Mouse (Mus musculus) heart, postnatal 10 days (tissue): ENCODE measurements around the gene Psmc3ip. TPM values are rescaled to one million over a fixed set of nuclear protein-coding genes. Genes with fewer than 3 reads are reported as not detected.
A peak's percentile ranks its signal among the peaks of the same experiment; 100 is the strongest.

ENCODE experiments used
- DNase-seq, 2 experiments: peaks; one replicate each; pipeline ENCODE4 v3.0.0; 2021
- intact Hi-C: fragments of 180-260 bp; cut with DNase I; formaldehyde crosslinking; loops from one replicate; pipeline ENCODE4 v1.15.1; 2025
- total RNA-seq, 2 experiments: library from RNA; stranded (reverse); gene quantifications; 2 replicates each; pipeline ENCODE4 v1.2.3; 2021

Psmc3ip gene
- total RNA-seq, 2 experiments from 2014 or later, result 5.0 to 5.6 TPM

- intact Hi-C loops, result loop anchor here (2.0 kb wide), 1 partner anchor 49 kb away; no protein-coding TSS in a partner anchor
- DNase-seq, result peak; percentile 99
These were observed 24.7 kb upstream of the Psmc3ip start, which contains the start of the genes Retreg3 and Tubg1 for GRCm38 (mm10) chr11:101119761-101120544. Retreg3 (minus strand) TSS chr11:101119893. Tubg1 (plus strand) TSS chr11:101119938.

GRCm38 (mm10) chr11:101119131-101119760 lies 24.0 kb upstream of the Psmc3ip start:
- intact Hi-C loops, result no loop called here
- DNase-seq, result no peak

- DNase-seq, result no peak
- intact Hi-C loops, result no loop called here
These were observed 22.9 kb upstream of the Psmc3ip start for GRCm38 (mm10) chr11:101118105-101118504.

- no peak for DNase-seq
These were observed 20.3 kb upstream of the Psmc3ip start for GRCm38 (mm10) chr11:101115564-101115963.

DNA sequence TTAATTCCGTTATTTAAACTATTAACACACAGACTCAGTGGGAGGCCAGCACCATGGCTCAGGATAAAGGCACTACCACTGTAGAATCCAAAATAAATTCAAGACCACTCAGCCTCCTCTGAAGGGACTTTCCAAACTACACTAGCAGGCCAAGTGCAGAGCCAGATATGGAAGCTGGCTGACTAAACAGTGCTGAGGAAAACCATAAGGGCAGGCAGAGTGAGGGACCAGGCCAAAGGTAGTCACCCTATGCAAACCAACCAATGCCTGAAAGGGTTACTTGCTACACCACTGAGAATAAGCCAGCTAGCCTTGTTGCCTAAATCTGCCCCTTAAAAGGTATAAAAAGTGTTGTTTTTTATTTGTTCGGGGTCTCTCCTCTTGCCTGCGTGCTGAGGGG lies 16.9 kb upstream of the Psmc3ip start:
- intact Hi-C loops, result no loop called here
- DNase-seq, result no peak

More at GRCm38 (mm10) chr11:101115564-101115963, 20.3 kb upstream of the Psmc3ip start:
- intact Hi-C loops, result no loop called here

DNA sequence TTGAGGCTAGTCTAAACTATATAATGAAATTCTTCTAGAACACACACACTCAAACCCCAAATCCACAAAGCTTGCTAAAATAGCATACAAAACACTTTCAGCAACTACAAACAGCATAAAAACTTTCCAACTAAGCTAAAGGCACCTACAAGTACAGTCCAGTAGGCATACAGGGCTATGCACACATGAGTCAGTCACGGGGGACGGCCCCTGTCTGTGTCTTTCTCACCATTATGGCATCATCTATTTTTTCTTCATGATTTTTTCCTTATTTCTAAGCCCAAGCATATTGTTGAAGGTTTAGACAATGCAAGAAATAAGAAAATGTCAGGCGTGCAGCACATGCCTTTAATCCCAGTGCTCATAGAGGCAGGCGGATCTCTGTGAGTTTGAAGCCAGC lies 15.9 kb upstream of the Psmc3ip start:
- no peak for DNase-seq
- intact Hi-C loops, result no loop called here

- intact Hi-C loops, result no loop called here
- DNase-seq, result no peak
These were observed 15.5 kb upstream of the Psmc3ip start for GRCm38 (mm10) chr11:101110708-101111107.

DNA sequence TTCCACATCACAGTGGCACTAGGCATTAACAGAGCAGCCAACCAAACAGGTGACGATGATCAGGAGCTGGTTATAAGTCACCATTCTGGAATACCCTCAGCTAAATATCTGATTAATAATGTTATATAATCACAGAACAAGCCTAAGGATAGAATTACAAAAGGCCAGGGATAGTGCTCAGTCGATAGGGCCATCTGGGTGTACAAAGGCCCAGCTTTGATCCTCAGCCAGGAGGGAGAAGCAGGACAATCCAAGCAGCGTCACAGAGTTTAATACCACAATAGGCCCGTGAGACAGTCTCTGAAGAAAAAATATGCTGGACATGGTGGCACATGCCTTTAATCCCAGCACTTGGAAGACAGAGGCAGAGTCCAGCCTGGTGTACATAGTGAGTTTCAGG lies 14.1 kb upstream of the Psmc3ip start:
- intact Hi-C loops, result no loop called here
- DNase-seq, result no peak

GRCm38 (mm10) chr11:101103011-101103410 lies 7.8 kb upstream of the Psmc3ip start:
- DNase-seq, result no peak
- intact Hi-C loops, result no loop called here

DNA sequence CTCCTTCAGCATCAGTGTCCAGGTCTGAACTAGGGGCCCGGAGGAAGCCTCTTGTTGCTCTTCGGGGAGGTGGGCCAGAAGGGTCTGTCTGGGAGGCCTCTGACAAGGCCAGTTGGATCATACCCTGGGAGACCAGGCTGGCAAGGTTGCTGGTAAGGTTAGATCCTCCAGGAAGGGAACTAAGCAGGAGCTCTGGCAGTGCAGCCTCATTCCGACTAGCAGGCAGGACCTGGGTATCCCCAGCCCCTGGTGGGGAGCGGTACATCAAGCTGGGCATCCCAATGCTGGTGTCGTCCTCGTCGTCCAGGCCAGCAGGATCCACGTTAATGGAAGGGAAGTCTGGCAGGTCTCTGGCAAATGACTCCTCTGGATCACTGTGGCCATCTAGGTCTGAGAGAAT lies 3.0 kb upstream of the Psmc3ip start:
- DNase-seq, result no peak
- intact Hi-C loops, result loop anchor here (10.0 kb wide), 1 partner anchor 207 kb away; the partner anchor contains the start of gene Becn1

DNA sequence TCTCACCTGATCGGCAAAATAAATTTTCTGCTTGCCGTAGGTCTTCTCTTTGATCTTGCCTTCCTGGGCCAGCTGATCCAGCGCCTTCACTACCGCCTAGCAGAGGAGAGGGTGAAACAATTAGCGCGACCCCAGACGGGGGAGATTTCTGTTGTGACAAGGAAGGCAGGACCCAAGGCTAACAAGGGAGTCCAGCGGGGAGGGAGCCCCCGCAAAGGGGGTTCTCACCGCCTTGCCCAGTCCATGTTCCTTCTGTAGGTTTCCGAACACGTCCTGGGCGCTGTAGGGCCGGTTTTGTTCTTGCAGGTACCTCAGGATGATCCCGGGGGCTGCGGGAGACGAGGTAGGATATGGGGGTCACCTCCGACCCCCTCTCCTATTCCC lies 314 bp downstream of the Psmc3ip start:
- no peak for DNase-seq
- intact Hi-C loops, result loop anchor here (1.0 to 10.0 kb wide), 2 partner anchors 79 to 210 kb away; partner anchors contain the start of gene Becn1

- intact Hi-C loops, result loop anchor here (10.0 kb wide), 1 partner anchor 215 kb away; the partner anchor contains the start of gene Becn1
- DNase-seq, result no peak
These were observed 5.3 kb downstream of the Psmc3ip start for GRCm38 (mm10) chr11:101089931-101090330.

- no peak for DNase-seq
- intact Hi-C loops, result no loop called here
These were observed 7.6 kb downstream of the Psmc3ip start for GRCm38 (mm10) chr11:101087682-101088055.

GRCm38 (mm10) chr11:101086756-101087681 lies 8.2 kb downstream of the Psmc3ip start, which contains the start of gene Mlx:
Mlx (plus strand) TSS chr11:101087277.
- DNase-seq, result peak; percentile 93 to 95
- intact Hi-C loops, result no loop called here

- intact Hi-C loops, result no loop called here
- DNase-seq, result peak in 1 of 2 experiments; percentile 47
These were observed 8.9 kb downstream of the Psmc3ip start for GRCm38 (mm10) chr11:101086323-101086674.

- no peak for DNase-seq
- intact Hi-C loops, result no loop called here
These were observed 9.5 kb downstream of the Psmc3ip start for GRCm38 (mm10) chr11:101085617-101086322.

- intact Hi-C loops, result no loop called here
- no peak for DNase-seq
These were observed 10.4 kb downstream of the Psmc3ip start for GRCm38 (mm10) chr11:101084811-101085210.

DNA sequence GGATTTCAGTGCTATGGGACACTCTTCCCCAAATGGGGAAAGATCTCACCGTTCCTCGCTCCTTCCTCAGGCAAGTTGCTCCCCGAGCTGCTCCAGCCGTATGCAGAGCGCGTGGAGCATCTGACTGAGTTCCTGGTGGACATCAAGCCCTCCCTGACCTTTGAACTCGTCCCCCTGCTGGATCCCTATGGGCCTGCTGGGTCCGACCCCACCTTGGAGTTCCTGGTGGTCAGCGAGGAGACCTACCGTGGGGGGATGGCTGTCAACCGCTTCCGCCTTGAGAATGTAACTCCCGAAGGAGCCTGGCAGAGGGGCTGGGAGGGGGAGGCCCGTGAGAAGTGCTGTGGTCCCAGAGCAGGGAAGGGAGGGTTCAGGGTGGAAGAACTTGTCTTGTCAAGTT lies 11.0 kb downstream of the Psmc3ip start:
- no peak for DNase-seq
- intact Hi-C loops, result no loop called here

DNA sequence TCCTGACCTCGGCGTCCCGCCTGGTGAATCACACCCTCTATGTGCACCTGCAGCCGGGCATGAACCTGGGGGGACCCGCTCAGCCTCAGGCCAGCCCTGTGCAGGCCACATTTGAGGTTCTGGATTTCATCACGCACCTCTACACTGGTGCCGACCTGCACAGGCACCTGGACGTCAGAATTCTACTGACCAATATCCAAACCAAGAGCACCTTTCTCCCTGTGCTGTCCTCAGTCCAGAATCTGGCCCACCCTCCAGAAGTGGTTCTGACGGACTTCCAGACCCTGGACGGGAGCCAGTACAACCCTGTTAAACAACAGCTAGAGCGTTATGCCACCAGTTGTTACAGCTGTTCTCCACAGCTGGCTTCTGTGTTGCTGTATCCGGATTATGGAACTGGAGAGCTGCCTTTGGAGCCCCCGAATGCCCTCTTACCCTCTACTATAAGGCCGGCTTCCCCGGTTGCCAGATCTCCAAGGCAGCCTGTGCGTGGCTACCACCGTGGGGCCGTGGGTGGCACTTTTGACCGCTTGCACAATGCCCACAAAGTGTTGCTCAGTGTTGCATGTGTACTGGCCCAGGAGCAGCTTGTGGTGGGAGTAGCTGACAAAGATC lies 12.0 kb downstream of the Psmc3ip start:
- intact Hi-C loops, result no loop called here
- DNase-seq, result peak in 1 of 2 experiments; percentile 46
